Mouse (Mus musculus) heart, postnatal 0 days (tissue): ENCODE measurements at regions not wholly inside any gene's neighbourhood (a gene's known extent, or its start where the extent isn't known, plus 50 kb on each side); places are given as distances from the start of the nearest gene placed in this dataset.

ENCODE experiments used
- ATAC-seq: fragments of 200-750 bp; cut with Nextera tagmentation; 2 replicates; pipeline ENCODE4 v1.8.0; 2017; ENCODE audit warnings: low read depth, moderate number of reproducible peaks, moderate library complexity; ENCODE audit not compliant: insufficient read depth
- DNase-seq: peaks from one replicate; pipeline ENCODE4 v3.0.0-alpha.2; 2016; ENCODE audit warnings: low spot score
- H3K27ac ChIP-seq: fragments of 300-500 bp; sonication (generic); 2 replicates; pipeline ENCODE4 v1.5.1; 2014; ENCODE audit warnings: low read depth, mild to moderate bottlenecking
- H3K27me3 ChIP-seq: fragments of 300-500 bp; sonication (generic); 2 replicates; pipeline ENCODE4 v1.6.1; 2014; ENCODE audit warnings: low read length, mixed read lengths; ENCODE audit not compliant: control insufficient read depth, insufficient read depth
- H3K36me3 ChIP-seq: fragments of 300-500 bp; sonication (generic); replicated peaks from 2 replicates; pipeline ENCODE4 v1.6.1; 2014; ENCODE audit warnings: low read length, mixed read lengths; ENCODE audit not compliant: control insufficient read depth, insufficient read depth
- H3K4me1 ChIP-seq: fragments of 300-500 bp; sonication (generic); 2 replicates; pipeline ENCODE4 v1.6.1; 2014; ENCODE audit warnings: antibody characterized with exemption; ENCODE audit not compliant: control insufficient read depth, insufficient read depth
- H3K4me2 ChIP-seq: fragments of 300-500 bp; sonication (generic); 2 replicates; pipeline ENCODE4 v1.6.1; 2014; ENCODE audit warnings: low read depth, mild to moderate bottlenecking, low read length, moderate library complexity
- H3K4me3 ChIP-seq: fragments of 300-500 bp; sonication (generic); 2 replicates; pipeline ENCODE4 v1.5.1; 2014; ENCODE audit warnings: low read depth, low read length
- H3K9ac ChIP-seq: fragments of 300-500 bp; sonication (generic); replicated peaks from 2 replicates; pipeline ENCODE4 v1.6.1; 2014; ENCODE audit warnings: low read depth, low read length, mixed read lengths
- H3K9me3 ChIP-seq: fragments of 300-500 bp; sonication (generic); replicated peaks from 2 replicates; pipeline ENCODE4 v1.6.1; 2016; ENCODE audit warnings: low read length; ENCODE audit not compliant: control insufficient read depth
- CTCF ChIP-seq: IDR thresholded peaks from 2 replicates; pipeline ENCODE4 v1.5.1; 2016; ENCODE audit warnings: antibody characterized with exemption, control low read depth, low read depth
- EP300 ChIP-seq: IDR thresholded peaks from 2 replicates; pipeline ENCODE4 v1.6.1; 2016; ENCODE audit warnings: antibody characterized with exemption, low read depth
- WGBS: fragments of 180-500 bp; shearing (Covaris S2); extraction: QIAGEN DNeasy Blood & Tissue Kit; methylation state at CpG from one replicate; pipeline ENCODE4 v1.1.7; 2014; 5-methylcytosine and 5-hydroxymethylcytosine counted together

GRCm38 (mm10) chr8:10690659-10691058 lies 317.6 kb downstream of the Irs2 start:
- Histone ChIP-seq H3K4me2 (no peak overlapping the region), H3K4me1 (no peaks in the 10 kb centered on the region), H3K27me3 (no peaks in the 10 kb centered on the region), H3K9me3 (no peaks in the 10 kb centered on the region), H3K4me3 (no peak overlapping the region), H3K9ac (no peak overlapping the region), H3K27ac (no peak overlapping the region), H3K36me3 (no peaks in the 10 kb centered on the region)
- DNase-seq (no peak), ATAC-seq (no peak)
- TF ChIP-seq CTCF (no peak), EP300 (no peak)
- 71% methylated on average over 1 of the region's 1 CpGs for WGBS

- no peak for DNase-seq
- no peak overlapping the region for H3K27ac ChIP-seq
- no peaks in the 10 kb centered on the region for H3K27me3 ChIP-seq
- 77% methylated on average over 12 of the region's 12 CpGs for WGBS
- H3K4me1 ChIP-seq: no peaks in the 10 kb centered on the region
- ATAC-seq: no peak
- no peak overlapping the region for H3K4me2 ChIP-seq
- no peak for TF ChIP-seq CTCF
- H3K36me3 ChIP-seq: no peaks in the 10 kb centered on the region
- no peak overlapping the region for H3K4me3 ChIP-seq
- no peaks in the 10 kb centered on the region for H3K9me3 ChIP-seq
- H3K9ac ChIP-seq: no peak overlapping the region
Measured at GRCm38 (mm10) chr8:10689881-10690280, 318.4 kb downstream of the Irs2 start.

DNA sequence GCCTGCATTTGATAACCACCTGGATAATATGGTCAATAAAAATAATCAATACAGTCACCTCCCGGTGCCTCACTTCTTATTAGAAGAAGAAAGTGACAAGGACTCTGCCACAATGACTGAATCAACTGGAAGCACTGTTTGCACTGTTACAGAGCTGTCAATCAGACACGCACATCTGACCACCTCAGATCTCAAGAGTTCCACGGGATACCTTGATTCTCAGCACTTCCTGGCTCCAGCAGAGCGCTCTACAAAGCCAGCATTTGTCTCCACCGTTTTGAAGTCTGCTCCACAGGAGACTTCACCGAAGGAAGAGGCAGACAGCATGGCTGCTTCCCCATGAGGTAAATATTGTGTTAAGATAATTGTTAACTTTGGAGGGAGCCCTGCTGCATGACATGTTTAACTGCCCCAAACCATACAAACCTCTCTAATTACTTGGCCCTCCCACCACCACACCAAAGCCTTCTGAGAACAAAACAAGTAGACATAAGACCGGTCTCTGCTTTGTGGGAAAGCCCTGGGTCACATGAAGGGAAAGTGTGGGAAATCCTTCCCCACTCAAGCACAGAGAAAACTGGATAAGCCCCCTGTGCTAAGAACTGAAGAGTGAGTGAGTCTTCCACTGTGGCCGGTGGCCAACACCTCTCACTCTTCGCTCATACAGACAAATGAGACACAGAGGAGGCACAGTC lies 320.2 kb downstream of the Irs2 start:
- H3K4me1 ChIP-seq: no peaks in the 10 kb centered on the region
- 40% methylated on average over 9 of the region's 9 CpGs for WGBS
- no peak overlapping the region for H3K4me2 ChIP-seq
- no peaks in the 10 kb centered on the region for H3K27me3 ChIP-seq
- no peak overlapping the region for H3K4me3 ChIP-seq
- ATAC-seq (no peak), DNase-seq (no peak)
- no peaks in the 10 kb centered on the region for H3K9me3 ChIP-seq
- H3K27ac ChIP-seq: no peak overlapping the region
- no peaks in the 10 kb centered on the region for H3K36me3 ChIP-seq
- no peak overlapping the region for H3K9ac ChIP-seq
- TF ChIP-seq CTCF (no peak), EP300 (no peak)
